Mouse (Mus musculus) neural tube, embryonic 15.5 days (tissue): ENCODE data around the gene Clec1a. TPM values are rescaled to one million over a fixed set of nuclear protein-coding genes. Genes with fewer than 3 reads are reported as not detected.
"Not testable (repeated sequence)": the region's sequence is repeated elsewhere in the genome, so short reads cannot be mapped to it uniquely, and the experiment has no call there.

ENCODE experiments used
- ATAC-seq: fragments of 200-750 bp; cut with Nextera tagmentation; 2 replicates; pipeline ENCODE4 v1.8.0; 2017; ENCODE audit warnings: mild to moderate bottlenecking, moderate TSS enrichment, moderate library complexity; ENCODE audit not compliant: low FRiP score
- H3K27ac ChIP-seq: fragments of 300-500 bp; sonication (generic); replicated peaks from 2 replicates; pipeline ENCODE4 v1.5.1; 2015; ENCODE audit warnings: mild to moderate bottlenecking, inconsistent platforms
- H3K27me3 ChIP-seq: fragments of 300-500 bp; sonication (generic); replicated peaks from 2 replicates; pipeline ENCODE4 v1.6.1; 2015; ENCODE audit warnings: inconsistent platforms
- H3K36me3 ChIP-seq: fragments of 300-500 bp; sonication (generic); 2 replicates; pipeline ENCODE4 v1.6.1; 2015; ENCODE audit warnings: inconsistent platforms
- H3K4me1 ChIP-seq: fragments of 300-500 bp; sonication (generic); 2 replicates; pipeline ENCODE4 v1.6.1; 2015; ENCODE audit warnings: inconsistent platforms
- H3K4me2 ChIP-seq: fragments of 300-500 bp; sonication (generic); 2 replicates; pipeline ENCODE4 v1.6.1; 2015; ENCODE audit warnings: inconsistent platforms, mild to moderate bottlenecking, moderate library complexity
- H3K4me3 ChIP-seq: fragments of 300-500 bp; sonication (generic); replicated peaks from 2 replicates; pipeline ENCODE4 v1.5.1; 2015; ENCODE audit warnings: mild to moderate bottlenecking, inconsistent platforms
- H3K9ac ChIP-seq: fragments of 300-500 bp; sonication (generic); replicated peaks from 2 replicates; pipeline ENCODE4 v1.6.1; 2015; ENCODE audit warnings: mild to moderate bottlenecking, inconsistent platforms
- H3K9me3 ChIP-seq: fragments of 300-500 bp; sonication (generic); replicated peaks from 2 replicates; pipeline ENCODE4 v1.6.1; 2016; ENCODE audit warnings: inconsistent platforms
- WGBS: fragments of 180-500 bp; shearing (Covaris S2); methylation state at CpG from one replicate; pipeline ENCODE4 v1.1.7; 2015; ENCODE audit warnings: mixed read lengths; 5-methylcytosine and 5-hydroxymethylcytosine counted together
- polyA plus RNA-seq: library from polyadenylated mRNA; unstranded; fragments of >200 nt; fragmentation: Nextera tagmentation; extraction: Ambion mirVana; gene quantifications from 2 replicates; pipeline ENCODE4 v1.2.1, GENCODE M21; 2015

Gene Clec1a
- 1.9 and 2.6 TPM in 2 replicates for polyA plus RNA-seq

DNA sequence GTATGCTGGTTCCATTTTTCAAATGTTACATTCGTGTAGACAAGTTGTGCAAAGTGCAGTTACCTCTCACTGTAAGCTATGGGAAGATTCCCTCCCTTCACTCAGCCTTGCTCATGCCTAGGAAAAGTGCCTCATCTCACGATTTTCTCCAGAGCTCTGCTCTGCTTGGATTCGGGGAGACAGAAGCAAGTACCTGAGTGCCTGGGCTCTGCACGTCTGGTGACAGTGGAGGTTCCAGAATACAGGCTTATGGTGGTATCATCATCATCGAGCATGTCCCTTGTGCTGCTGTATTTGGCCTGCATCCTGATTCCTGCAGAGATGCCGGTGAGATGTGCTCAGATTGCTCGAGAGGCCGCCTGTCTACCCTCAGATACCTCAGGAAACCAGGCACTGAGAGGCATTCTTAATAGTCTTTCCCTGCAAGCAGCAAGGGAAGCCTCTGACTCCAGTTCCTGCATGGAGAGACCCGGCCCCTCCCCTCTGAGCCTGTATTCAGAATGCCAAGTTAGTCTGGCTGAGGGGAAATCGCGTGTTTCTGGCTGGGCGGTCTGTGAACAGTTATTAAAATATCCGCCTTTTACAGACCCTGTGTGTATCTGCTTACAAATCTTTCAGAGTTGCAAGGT, at the start of gene Clec1a:
Gene Clec1a (minus strand): TSS at position 590 of the 629 bp plus-strand sequence.
- no peaks in the 10 kb centered on the region for H3K27me3 ChIP-seq
- ATAC-seq = peak; percentile 38; the same call in 1 of the 2 replicates
- H3K9ac ChIP-seq = no peak within 1 kb of the TSS
- H3K4me3 ChIP-seq = no peak within 1 kb of the TSS
- no peaks in the 10 kb centered on the region for H3K36me3 ChIP-seq
- no peaks in the 10 kb centered on the region for H3K9me3 ChIP-seq
- H3K4me1 ChIP-seq = 0 out of 2 replicates have a peak, but pooled peaks cover 3% of the 10 kb centered on the region
- 58% methylated on average over 13 of the region's 13 CpGs for WGBS
- H3K4me2 ChIP-seq = no peak within 1 kb of the TSS
- no peak within 1 kb of the TSS; the same call in 1 of the 2 replicates for H3K27ac ChIP-seq

DNA sequence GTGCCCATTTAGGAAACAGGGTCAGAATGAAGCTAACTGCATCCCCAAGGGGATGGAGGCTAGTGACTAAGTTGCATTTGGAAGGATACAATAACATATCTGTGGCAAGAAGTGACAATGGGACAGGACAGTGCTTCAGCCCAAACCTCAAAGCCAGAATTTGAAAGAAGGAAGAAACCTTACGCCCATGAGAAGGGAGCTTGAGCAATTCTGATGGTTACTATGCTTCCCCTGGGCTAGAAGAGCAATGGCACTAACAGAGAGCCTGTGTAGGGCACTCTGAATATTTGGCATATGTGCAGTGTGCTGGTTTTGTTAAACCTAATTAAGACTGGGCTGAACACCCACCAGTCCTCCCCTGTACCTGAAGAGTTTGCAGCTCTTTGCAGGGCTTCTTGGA, 47.7 kb upstream of the Clec1a start:
- not testable (repeated sequence) for ATAC-seq, H3K9ac ChIP-seq, H3K36me3 ChIP-seq, H3K27me3 ChIP-seq, H3K4me1 ChIP-seq, H3K27ac ChIP-seq, H3K4me3 ChIP-seq, H3K4me2 ChIP-seq, H3K9me3 ChIP-seq
- 94% methylated on average over 1 of the region's 1 CpGs for WGBS

DNA sequence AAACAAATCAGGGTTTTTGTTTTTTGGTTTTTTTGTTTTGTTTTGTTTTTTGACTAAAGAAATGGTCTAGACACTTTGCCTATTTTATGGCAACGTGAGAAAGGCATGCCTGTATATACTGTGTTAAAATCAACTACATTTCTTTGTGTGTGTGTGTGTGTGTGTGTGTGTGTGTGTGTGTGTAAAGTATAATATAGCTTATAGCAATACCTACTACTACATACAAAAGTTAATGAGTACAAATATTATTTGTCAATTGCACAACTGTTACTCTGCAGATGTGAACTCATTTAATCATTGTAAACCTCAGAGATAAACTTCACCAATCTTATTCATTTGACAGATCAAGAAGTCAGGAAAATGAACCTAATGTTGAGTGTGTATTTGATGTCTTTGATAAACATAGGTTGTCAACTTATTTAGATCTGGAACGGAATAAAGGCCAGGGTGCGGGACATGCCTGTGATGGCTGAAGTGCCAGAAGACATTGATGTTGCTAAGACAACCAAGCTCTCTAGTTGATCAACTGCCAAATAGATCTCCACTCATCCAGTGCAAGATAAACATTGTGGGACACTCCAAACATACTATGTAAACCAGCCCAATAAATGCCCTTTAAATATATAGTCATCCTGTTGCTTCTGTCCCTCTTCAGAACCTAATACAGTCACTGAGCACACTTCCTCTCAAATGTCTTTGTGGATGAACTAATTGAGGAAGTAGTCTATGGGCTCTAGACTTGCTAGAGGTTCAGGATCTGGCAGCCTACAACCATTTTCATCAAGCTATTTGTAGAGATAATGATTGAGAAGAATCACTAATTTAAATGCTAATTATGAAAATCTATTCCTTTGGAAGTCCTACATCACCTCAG, 45.8 kb upstream of the Clec1a start:
- Histone ChIP-seq H3K27ac (no peak overlapping the region), H3K9ac (no peak overlapping the region)
- WGBS = 93% methylated on average over 3 of the region's 3 CpGs

DNA sequence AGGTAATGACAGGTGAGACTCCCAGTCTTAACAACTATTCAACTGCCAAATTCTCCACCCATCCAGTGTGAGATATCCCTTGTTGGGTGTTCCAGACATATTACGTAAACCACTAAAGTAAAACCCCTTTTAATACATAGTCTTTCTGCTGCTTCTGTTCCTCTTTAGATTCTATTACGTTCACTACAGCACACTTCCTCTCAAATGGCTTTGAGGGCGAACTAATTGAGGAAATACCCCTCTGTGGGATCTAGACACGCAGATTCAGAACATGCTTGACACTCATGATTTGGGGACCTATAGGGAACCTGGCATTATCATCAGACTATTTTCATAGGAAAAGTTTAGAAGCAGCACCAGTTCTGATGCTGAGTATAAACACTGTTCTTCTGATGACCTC, 43.1 kb upstream of the Clec1a start:
- no peaks in the 10 kb centered on the region for H3K9me3 ChIP-seq
- WGBS = 87% methylated on average over 4 of the region's 4 CpGs
- no peaks in the 10 kb centered on the region for H3K27me3 ChIP-seq
- no peak for ATAC-seq
- no peak overlapping the region for H3K9ac ChIP-seq
- no peak overlapping the region for H3K4me3 ChIP-seq
- H3K4me1 ChIP-seq = no peaks in the 10 kb centered on the region
- H3K27ac ChIP-seq = no peak overlapping the region
- H3K36me3 ChIP-seq = no peaks in the 10 kb centered on the region
- H3K4me2 ChIP-seq = no peak overlapping the region

More for the DNA sequence above, 45.8 kb upstream of the Clec1a start:
- Histone ChIP-seq H3K4me2 (no peak overlapping the region), H3K27me3 (no peaks in the 10 kb centered on the region), H3K9me3 (0 out of 2 replicates have a peak, but pooled peaks cover 2% of the 10 kb centered on the region), H3K4me3 (no peak overlapping the region), H3K36me3 (no peaks in the 10 kb centered on the region), H3K4me1 (no peaks in the 10 kb centered on the region)
- no peak for ATAC-seq

DNA sequence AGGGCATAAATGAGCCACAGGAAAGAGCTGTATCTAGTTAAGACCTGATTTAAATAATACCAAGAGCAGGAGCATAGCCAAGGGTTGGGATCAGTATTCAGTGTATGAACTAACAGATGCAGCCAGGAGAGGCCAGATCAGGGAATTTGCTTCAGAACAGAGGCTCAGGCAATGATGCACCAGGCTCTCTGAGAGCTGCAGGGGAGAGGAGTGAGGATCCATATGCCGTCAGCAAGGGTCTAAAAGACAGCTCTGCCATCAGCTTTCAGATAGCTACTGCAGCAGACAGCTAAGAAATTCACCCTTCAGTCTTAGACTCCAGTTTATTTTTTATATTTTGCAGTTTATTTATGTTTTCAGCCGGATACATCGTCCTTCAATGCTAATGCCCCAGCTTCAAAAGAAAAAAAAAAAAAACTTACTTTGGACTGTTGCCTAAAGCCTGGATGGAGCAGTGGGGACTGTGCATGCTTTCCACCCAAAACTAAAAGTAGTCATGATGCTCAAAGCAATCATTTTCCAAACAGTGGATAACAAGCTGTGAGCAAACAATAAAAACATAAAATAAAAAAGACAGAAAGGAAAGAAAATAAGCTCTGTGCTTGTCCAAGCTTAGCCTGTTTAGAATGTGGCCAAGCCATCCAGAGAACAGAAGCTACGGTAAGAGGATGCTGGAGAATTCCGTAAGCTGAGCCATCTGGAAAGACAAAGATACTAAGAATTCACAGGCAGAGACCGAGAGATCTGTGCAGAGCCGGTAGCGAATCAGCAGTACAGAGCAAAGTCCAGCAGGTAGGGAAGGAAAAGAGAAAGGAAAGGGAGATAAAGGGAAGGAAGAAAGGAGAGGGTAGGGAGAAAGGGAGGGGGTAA, 28.5 kb upstream of the Clec1a start:
- Histone ChIP-seq H3K4me3 (no peak overlapping the region), H3K4me1 (no peaks in the 10 kb centered on the region; the same call in 1 of the 2 replicates), H3K27me3 (no peaks in the 10 kb centered on the region), H3K36me3 (no peaks in the 10 kb centered on the region), H3K4me2 (peak overlapping the region; percentile 1; the same call in 1 of the 2 replicates), H3K27ac (peak overlapping the region; percentile 65), H3K9ac (no peak overlapping the region), H3K9me3 (no peaks in the 10 kb centered on the region)
- WGBS = 46% methylated on average over 8 of the region's 8 CpGs
- peak; percentile 83 for ATAC-seq

DNA sequence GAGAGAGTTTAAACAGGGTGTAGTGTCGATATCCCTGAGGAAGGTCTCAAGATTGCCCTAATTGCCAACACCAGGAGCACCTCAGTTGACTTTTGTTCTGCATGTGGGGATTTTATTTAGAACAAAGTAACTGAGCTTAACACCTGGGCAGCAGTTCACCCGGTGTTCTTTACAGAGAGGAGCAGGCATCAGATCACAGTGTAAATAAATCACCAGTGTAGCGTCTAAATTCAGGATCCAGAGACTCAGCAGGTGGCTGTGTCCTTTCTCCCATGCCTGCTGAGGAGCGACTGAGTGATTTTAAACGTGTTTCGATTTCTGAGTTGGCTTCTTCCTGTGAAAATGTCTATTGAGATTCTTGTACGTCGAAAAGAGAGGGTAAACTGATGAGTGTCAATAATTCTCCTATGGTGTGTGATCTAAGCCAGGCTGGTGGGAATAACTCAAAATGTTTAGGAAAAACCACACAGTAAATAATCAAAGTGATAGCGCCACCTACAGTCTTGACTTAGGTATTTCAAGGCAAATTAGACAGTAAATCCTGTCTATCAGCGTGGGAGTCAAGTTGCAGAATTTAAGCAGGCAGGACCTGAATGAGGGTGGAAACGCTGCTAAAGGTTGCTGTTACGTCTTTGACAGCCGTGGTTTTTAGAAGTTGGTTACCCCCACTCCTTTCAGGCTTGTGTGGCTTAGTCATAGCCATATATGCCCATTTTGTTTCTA, 24.8 kb upstream of the Clec1a start:
- Histone ChIP-seq H3K4me1 (no peaks in the 10 kb centered on the region; the same call in 1 of the 2 replicates), H3K36me3 (no peaks in the 10 kb centered on the region), H3K9ac (no peak overlapping the region), H3K4me3 (no peak overlapping the region), H3K27ac (no peak overlapping the region), H3K27me3 (no peaks in the 10 kb centered on the region), H3K4me2 (no peak overlapping the region), H3K9me3 (no peaks in the 10 kb centered on the region)
- WGBS = 34% methylated on average over 13 of the region's 13 CpGs
- no peak for ATAC-seq

DNA sequence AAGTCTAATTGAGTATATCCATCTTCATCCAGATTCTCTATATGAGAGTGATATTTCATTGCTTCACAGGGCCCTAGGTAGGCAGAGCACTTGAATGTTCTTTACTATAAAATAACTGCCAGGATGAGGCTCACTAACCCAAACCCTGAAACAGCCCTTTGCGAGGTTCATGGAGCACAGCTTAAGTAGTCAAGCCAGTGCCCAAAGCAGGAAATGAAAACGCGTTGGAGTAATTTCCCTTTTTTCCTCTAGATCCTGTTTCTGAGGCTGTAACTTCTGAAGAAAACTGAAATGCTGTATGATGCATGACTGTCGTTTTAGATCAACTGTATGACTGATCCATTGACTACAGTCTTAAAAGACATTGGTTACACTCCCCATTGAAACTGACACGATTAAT, 20.8 kb upstream of the Clec1a start:
- no peaks in the 10 kb centered on the region for H3K9me3 ChIP-seq
- no peak for ATAC-seq
- no peaks in the 10 kb centered on the region for H3K27me3 ChIP-seq
- H3K4me3 ChIP-seq = no peak overlapping the region
- 75% methylated on average over 5 of the region's 5 CpGs for WGBS
- H3K4me2 ChIP-seq = no peak overlapping the region
- no peaks in the 10 kb centered on the region; the same call in 1 of the 2 replicates for H3K4me1 ChIP-seq
- H3K36me3 ChIP-seq = no peaks in the 10 kb centered on the region
- H3K9ac ChIP-seq = no peak overlapping the region
- H3K27ac ChIP-seq = no peak overlapping the region

DNA sequence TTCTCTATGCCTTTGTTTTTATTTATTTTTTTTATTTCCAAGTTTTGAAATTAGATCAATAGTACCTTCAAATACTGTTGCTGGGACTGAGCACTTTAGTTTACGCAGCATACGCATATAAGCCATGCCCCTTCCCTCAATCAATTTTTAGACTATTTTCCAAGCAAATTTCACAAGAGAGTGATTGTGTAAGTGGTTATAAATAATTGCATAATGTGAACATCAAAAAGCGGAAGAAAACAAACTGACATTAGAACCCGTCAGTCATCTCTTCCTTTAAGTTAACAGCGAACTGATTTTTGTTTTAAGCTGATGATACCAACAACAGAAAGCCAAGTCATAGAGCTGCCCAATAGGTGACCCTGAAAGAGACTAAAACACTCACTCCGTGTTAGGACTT, 19.6 kb upstream of the Clec1a start:
- H3K9me3 ChIP-seq = no peaks in the 10 kb centered on the region
- no peaks in the 10 kb centered on the region for H3K4me1 ChIP-seq
- no peak for ATAC-seq
- WGBS = 91% methylated on average over 6 of the region's 6 CpGs
- no peak overlapping the region for H3K27ac ChIP-seq
- no peaks in the 10 kb centered on the region for H3K36me3 ChIP-seq
- no peak overlapping the region for H3K4me3 ChIP-seq
- no peak overlapping the region for H3K4me2 ChIP-seq
- H3K9ac ChIP-seq = no peak overlapping the region
- no peaks in the 10 kb centered on the region for H3K27me3 ChIP-seq

DNA sequence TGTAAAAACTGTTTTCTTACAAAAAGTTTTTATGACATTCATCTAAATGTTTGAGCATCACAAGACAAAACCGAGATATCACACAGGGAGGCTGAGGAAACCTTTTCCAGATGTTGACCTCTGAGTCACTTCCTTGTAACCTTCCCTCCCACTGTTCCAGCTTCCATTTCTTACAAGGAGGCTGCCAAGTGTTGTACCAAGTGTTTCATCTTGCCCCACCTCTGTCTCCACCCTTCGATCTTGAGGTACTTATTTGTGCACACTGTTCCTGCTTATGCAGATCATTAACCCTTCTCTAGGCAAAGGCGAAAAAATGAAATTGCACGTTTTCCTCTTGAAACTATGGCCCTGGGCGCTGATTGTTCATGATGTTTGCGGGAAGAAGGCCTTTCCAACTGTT, 2.1 kb downstream of the Clec1a start:
- no peak for ATAC-seq
- no peak overlapping the region for H3K4me2 ChIP-seq
- no peak overlapping the region for H3K9ac ChIP-seq
- no peaks in the 10 kb centered on the region for H3K9me3 ChIP-seq
- 84% methylated on average over 6 of the region's 6 CpGs for WGBS
- H3K4me1 ChIP-seq = 0 out of 2 replicates have a peak, but pooled peaks cover 3% of the 10 kb centered on the region
- H3K36me3 ChIP-seq = no peaks in the 10 kb centered on the region
- H3K27me3 ChIP-seq = no peaks in the 10 kb centered on the region
- H3K27ac ChIP-seq = no peak overlapping the region
- no peak overlapping the region for H3K4me3 ChIP-seq

DNA sequence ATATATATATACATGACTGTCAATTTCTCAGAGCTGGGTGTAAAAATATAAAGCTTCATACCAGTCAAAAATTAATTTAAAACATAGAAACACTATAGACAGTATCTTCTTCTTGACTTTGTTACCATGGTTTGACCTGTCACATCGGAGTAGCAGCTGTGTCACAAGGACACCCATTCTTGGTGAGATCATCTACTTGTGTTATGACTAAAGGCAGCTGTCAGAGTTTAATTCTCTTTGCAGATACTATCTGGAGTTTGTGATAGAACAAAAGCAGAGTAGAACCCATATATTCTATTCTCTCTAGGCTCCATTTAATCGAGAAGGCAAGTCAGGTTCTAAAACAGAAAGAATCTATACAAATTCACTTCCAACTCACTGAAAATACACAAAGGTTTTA, 13.8 kb downstream of the Clec1a start:
- Histone ChIP-seq H3K4me2 (no peak overlapping the region), H3K4me3 (no peak overlapping the region), H3K27ac (no peak overlapping the region), H3K36me3 (no peaks in the 10 kb centered on the region), H3K9ac (no peak overlapping the region), H3K27me3 (no peaks in the 10 kb centered on the region), H3K9me3 (no peaks in the 10 kb centered on the region), H3K4me1 (no peaks in the 10 kb centered on the region)
- 91% methylated on average over 2 of the region's 2 CpGs for WGBS
- no peak for ATAC-seq

DNA sequence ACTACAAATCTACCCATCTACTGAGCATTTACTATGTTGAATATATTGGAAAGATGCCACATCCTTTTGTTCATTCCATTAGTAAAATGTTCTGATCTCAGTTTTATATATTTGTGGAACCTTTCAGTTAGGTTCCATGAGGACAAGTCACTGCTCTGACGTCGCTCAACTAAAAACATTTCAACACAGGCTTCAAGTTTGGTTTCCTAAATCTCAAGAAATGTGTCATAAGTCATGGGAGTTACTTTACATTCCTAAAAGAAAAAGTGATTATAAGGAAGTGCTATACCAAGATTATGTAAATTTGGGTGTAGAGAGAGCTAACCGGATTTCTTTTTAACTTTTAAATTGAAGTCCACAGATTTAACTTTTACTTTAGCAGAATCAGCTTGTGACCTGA, 15.8 kb downstream of the Clec1a start:
- Histone ChIP-seq H3K4me2 (no peak overlapping the region), H3K4me1 (no peaks in the 10 kb centered on the region), H3K4me3 (no peak overlapping the region), H3K27ac (no peak overlapping the region), H3K36me3 (no peaks in the 10 kb centered on the region), H3K9me3 (no peaks in the 10 kb centered on the region), H3K9ac (no peak overlapping the region), H3K27me3 (no peaks in the 10 kb centered on the region)
- WGBS = 89% methylated on average over 3 of the region's 3 CpGs
- ATAC-seq = no peak
